Mouse (Mus musculus): ENCODE results near the gene Nr2c2ap. TPM values are rescaled to one million over a fixed set of nuclear protein-coding genes. Genes with fewer than 3 reads are reported as not detected.

Gene Nr2c2ap
- polyA plus RNA-seq, 2 experiments from 2014 or later = 34.3 to 56.0 TPM

DNA sequence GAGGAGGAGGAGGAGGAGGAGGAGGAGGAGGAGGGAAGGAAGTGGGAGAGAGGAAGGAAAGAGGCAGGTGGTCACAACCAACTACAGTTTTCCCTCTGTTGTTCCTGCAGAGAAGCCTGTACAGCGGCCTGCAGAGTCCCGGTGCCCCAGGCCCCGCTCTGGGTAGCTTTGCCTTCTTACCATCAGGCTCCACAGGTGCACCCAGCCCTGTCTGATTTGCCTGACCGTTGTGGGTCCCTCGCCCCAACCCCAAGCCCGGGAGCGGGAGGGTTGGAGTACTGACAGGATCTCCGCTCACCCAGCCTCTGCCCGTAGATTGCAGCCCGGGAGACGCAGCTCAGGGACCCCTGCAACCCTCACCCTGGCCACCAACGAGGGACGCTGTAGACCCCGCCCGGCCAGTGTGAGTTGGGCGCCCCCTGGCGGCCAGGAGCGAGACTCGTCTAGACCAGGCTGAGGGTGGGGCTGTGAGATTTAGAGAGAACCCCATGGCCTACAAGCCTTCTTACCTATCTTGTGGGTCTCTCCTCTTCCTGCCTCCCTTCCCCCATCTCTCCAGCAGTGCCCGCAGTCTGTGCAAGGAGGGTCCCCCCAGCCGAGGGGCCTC is 35.5 kb downstream of the Nr2c2ap start:
- ATAC-seq = peak; percentile 75

DNA sequence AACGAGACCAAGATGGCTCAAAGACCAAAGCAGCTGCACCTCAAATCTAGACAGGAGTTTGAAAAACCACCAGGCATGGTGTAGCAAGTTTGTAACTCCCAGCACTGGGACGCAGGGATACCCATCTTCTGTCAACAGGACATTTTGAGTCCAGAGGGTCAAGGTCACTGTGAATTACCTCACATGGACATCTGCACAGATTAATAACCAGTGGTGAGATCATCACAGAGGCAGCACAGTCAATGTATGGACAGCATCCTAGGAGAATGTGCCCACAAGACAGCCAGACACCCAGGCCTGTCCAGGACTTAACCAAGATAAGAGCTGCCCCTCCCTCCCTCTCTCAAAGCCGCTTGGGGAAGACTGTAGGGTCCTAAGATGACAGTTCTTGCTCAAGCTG is 39.0 kb downstream of the Nr2c2ap start:
- ATAC-seq = no peak

DNA sequence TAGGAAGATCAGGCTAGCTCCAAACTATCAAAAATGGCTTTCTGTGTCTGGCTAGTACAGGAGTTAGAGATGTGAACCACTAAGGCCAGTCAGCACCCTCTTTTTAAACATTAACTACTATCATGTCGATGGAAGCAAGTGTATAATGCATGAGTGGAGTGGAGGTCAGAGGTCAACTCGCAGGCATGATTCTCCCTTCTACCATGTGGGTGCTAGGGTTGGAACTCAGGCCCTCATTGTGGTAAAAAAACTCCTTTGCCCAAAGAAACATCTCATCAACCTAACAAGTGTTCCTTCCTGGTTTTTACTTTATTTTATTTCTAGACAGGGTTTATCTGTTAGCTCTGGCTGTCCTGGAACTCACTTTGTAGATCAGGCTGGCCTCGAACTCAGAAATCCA is 39.6 kb downstream of the Nr2c2ap start:
- ATAC-seq = no peak

DNA sequence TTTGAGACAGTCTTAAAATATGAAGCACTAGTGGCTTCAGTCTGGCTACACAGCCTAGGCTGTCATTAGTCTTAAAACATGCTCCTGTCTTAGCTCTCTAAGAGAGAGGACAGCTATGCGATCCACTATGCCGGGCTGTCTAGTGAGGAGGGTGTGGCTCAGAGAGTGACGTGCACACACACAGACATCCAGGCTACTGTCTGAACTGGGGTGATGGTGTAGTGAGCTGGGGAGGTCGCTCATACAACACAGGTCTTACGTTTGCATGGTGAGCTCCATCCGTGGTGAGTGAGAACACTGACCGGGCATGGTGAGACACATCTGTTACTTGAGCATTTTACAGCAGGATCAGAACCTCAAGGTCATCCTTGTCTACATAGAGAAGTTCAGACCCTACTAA is 40.1 kb downstream of the Nr2c2ap start:
- no peak for ATAC-seq

DNA sequence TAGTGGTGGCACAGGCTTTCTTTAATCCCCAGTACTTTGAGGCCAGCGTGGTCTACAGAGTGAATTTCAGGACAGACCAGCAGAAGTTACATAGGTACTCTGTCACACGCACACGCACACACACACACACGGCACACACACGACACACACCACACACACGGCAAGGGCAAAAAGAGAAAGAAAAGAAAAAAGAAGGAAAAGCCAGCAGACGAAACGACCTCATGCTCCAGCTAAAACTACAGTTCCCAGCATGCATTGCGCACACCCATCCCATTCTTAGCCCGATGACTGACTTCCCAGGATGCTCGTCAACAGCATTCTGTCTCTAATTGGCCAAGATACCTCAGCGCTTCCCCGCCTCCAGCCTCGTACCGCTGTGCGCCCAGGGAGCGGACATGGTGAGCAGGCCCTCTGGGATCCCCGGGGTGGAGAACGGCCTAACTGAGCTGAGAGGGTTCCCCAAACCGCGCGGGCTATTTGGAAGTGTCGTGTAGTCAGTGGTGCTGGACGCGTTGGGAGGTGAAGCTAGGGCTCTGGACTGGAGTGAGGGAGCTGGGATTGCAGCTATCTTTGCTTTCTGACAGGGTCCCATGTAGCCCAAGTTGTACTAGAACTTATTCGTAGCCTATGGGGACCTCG is 41.0 kb downstream of the Nr2c2ap start, which contains the start of gene Tmem161a:
Gene Tmem161a (plus strand): TSS at position 314 of the 639 bp plus-strand sequence.
- peak; percentile 99 for ATAC-seq

DNA sequence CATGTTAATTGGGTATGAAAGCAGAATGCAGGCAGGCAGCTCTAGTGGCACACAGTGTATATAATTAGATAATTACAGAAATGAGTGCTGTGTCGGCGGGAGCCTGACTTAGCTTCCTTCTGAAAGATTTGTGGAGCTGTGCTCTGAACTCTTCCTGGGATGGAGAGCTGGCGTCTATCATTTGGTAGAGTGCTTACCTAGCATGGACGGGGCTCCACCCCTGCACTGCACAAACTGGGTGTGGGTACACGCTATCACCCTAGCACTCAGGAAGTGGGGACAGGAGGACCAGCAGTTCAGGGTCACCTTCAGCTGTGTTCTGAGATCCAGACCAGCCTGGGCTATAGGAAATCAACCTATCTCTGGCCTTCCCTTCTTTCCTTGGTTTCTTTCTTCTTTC is 42.2 kb downstream of the Nr2c2ap start:
- no peak for ATAC-seq

DNA sequence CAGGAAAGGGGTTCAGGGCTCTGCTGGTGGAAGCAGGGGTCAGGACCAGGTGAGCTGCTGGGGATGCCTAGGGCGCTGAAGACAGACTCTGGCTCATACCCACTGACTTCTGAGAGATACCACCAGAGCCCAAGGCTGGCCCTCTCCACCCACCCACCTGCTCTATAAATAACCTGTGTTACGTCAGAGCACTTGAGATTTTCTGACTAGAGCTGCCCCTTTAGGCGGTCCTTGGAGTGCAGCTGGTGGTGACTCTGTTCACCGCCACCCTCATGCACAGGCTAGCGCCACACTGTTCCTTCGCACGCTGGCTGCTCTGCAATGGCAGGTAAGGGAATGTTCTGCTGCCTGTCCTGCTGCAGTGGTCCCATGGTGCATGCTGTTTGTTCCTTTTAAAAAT is 42.9 kb downstream of the Nr2c2ap start:
- no peak for ATAC-seq

DNA sequence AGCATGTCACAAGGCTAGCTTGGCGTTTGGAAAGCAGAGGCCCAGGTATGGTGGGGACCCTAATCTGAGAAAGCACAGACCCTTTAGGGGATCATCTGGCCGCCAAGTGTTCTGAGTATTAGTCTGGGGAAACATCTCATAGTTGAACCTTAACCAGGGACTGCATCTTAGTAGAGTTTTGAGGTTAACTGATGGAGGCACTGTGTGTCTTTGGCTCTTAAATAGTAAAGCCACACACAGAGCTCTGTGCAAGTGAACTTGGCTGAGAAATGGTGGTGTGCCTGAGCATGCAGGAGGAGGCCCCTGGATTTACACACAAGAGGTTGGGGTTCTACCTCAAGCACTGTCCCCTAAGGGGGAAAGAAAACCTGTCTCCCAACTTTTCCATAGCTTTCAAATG is 47.1 kb downstream of the Nr2c2ap start:
- no peak for ATAC-seq

DNA sequence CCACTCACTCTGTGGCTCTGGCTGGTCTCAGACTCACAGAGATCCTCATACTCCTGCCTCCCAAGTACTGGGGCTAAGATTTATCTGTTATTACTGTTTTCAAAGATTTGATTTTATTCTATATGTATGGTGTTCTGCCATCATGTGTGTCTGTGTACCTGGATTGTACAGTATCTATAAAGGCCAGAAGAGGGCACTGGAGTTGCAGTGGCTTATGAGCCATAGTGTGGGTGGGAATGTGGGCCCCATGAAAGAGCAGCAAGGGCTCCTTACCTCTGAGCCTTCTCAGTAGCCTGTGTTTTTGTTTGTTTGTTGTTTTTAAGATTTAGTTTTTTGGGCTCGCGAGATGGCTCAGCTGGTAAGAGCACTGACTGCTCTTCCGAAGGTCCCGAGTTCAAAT is 47.9 kb downstream of the Nr2c2ap start:
- ATAC-seq = no peak

DNA sequence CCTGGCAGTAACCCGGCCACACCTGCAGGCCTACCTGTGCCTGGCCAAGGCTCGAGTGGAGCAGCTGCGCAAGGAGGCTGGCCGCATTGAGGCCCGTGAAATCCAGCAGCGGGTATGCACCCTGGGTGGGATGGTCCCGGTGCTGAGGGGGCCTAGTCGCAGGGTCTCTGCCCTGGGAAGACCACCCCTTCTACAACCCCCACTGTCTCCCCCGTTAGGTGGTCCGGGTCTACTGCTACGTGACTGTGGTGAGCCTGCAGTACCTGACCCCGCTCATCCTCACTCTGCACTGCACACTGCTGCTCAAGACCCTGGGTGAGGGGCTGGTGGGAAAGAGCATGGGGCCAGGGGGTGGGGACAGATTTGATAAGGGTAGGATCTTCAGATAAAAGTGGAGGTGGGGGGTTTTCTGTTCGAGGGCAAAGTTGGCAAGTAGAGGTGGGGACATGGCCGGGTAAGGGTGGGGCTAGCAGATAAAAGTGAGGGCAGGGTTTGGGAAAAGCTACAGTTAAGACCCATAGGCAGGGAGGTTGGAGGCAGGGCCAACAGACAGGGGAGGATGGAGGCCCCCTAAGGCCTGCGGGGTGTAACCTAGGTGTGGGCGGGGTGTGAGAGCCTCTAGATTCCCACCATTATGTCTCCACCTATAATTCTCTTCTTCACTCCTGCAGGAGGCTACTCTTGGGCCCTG is 50.2 kb downstream of the Nr2c2ap start:
- no peak for ATAC-seq

DNA sequence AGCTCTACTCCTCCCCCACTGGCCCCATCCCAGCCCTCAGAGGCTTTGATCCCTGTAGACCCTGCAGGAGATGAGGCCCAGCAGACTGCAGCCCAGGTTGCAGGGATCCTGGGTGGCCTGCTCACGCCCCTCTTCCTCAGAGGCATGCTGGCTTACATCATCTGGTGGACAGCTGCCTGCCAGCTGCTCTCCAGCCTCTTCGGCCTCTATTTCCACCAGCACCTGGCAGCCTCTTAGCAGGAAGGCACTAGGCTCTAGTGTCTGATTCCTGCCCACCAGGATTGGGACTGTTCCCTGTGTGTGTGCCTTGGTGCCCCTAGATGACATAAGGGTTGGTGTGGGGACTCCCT is 50.7 kb downstream of the Nr2c2ap start:
- ATAC-seq = no peak

DNA sequence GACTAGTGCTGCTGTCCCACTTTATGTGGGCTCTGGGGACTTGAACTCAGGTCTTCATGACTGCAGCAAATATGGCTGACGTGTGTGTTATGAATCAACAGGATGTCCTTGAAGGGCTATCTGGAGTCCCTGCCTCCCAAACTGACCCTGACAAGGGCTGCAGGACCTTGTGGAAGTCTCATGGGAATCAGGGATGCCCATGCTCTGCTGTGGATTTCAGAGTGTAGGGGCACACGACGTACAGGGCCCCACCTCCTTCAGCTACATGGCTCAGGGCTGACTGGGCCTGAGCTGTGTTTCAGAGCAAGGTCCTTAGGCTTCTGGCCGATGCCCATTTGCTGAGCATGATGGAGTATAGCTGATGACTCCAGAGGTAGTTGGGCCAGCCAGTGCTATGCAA is 52.1 kb downstream of the Nr2c2ap start:
- no peak for ATAC-seq

Other genes starting within 250 kb of the Nr2c2ap start
- gene Cilp2, start 243.6 kb upstream of the Nr2c2ap start, polyA plus RNA-seq (2017; shearing (Covaris generic)) = not detected
- gene Tssk6, start 229.1 kb upstream of the Nr2c2ap start, polyA plus RNA-seq (2017; shearing (Covaris generic)) = not detected
- 100 to 1,000 TPM; 231 to 276 TPM for gene Ndufa13, start 228.8 kb upstream of the Nr2c2ap start, polyA plus RNA-seq (2017; shearing (Covaris generic))
- under 1 TPM in 1 of 2 experiments, not detected in 1; 0.82 TPM for gene Yjefn3, start 228.6 kb upstream of the Nr2c2ap start, polyA plus RNA-seq (2017; shearing (Covaris generic))
- gene Gatad2a, start 134.9 kb upstream of the Nr2c2ap start, polyA plus RNA-seq (2017; shearing (Covaris generic)) = 10 to 100 TPM; 22.9 to 25.8 TPM
- gene Mau2, start 88.6 kb upstream of the Nr2c2ap start, polyA plus RNA-seq (2017; shearing (Covaris generic)) = 10 to 100 TPM; 36.4 to 50.1 TPM
- 10 to 100 TPM; 45.0 to 46.4 TPM for gene Sugp1, start 88.5 kb upstream of the Nr2c2ap start, polyA plus RNA-seq (2017; shearing (Covaris generic))
- gene Tm6sf2, start 58.4 kb upstream of the Nr2c2ap start, polyA plus RNA-seq (2017; shearing (Covaris generic)) = under 1 TPM; 0.34 to 0.69 TPM
- not detected for gene Hapln4, start 47.9 kb upstream of the Nr2c2ap start, polyA plus RNA-seq (2017; shearing (Covaris generic))
- gene Ncan, start 10.5 kb upstream of the Nr2c2ap start, polyA plus RNA-seq (2017; shearing (Covaris generic)) = not detected
- gene Rfxank, start 7.8 kb downstream of the Nr2c2ap start, polyA plus RNA-seq (2017; shearing (Covaris generic)) = 10 to 100 TPM; 36.2 to 58.5 TPM
- gene Borcs8, start 8.2 kb downstream of the Nr2c2ap start, polyA plus RNA-seq (2017; shearing (Covaris generic)) = 100 to 1,000 TPM in 1 of 2 experiments, 10 to 100 TPM in 1; 98.5 to 112 TPM
- gene Mef2b, start 8.4 kb downstream of the Nr2c2ap start, polyA plus RNA-seq (2017; shearing (Covaris generic)) = not detected
- 10 to 100 TPM; 17.4 to 27.3 TPM for gene Tmem161a, start 41.0 kb downstream of the Nr2c2ap start, polyA plus RNA-seq (2017; shearing (Covaris generic))
- 1 to 10 TPM; 4.9 to 6.3 TPM for gene Slc25a42, start 81.0 kb downstream of the Nr2c2ap start, polyA plus RNA-seq (2017; shearing (Covaris generic))
- 10 to 100 TPM; 18.7 to 23.3 TPM for gene Sugp2, start 102.9 kb downstream of the Nr2c2ap start, polyA plus RNA-seq (2017; shearing (Covaris generic))
- gene Armc6, start 103.1 kb downstream of the Nr2c2ap start, polyA plus RNA-seq (2017; shearing (Covaris generic)) = 1 to 10 TPM; 6.6 to 7.6 TPM
- under 1 TPM in 1 of 2 experiments, not detected in 1; 0.66 TPM for gene Homer3, start 151.5 kb downstream of the Nr2c2ap start, polyA plus RNA-seq (2017; shearing (Covaris generic))
- 10 to 100 TPM; 44.3 to 46.8 TPM for gene Ddx49, start 171.2 kb downstream of the Nr2c2ap start, polyA plus RNA-seq (2017; shearing (Covaris generic))
- gene Cope, start 171.2 kb downstream of the Nr2c2ap start, polyA plus RNA-seq (2017; shearing (Covaris generic)) = 100 to 1,000 TPM; 312 to 332 TPM
- gene Cers1, start 184.4 kb downstream of the Nr2c2ap start, polyA plus RNA-seq (2017; shearing (Covaris generic)) = not detected
- gene Gdf1, start 198.5 kb downstream of the Nr2c2ap start, polyA plus RNA-seq (2017; shearing (Covaris generic)) = under 1 TPM in 1 of 2 experiments, not detected in 1; 0.79 TPM
- 10 to 100 TPM; 12.1 to 15.3 TPM for gene Upf1, start 221.9 kb downstream of the Nr2c2ap start, polyA plus RNA-seq (2017; shearing (Covaris generic))
- gene Comp, start 242.2 kb downstream of the Nr2c2ap start, polyA plus RNA-seq (2017; shearing (Covaris generic)) = under 1 TPM in 1 of 2 experiments, not detected in 1; 0.95 TPM